Mouse (Mus musculus) mesoderm, embryonic 11.5 days (tissue): ENCODE measurements at regions not wholly inside any gene's neighbourhood (a gene's known extent, or its start where the extent isn't known, plus 50 kb on each side); places are given as distances from the start of the nearest gene placed in this dataset.
A peak's percentile ranks its signal among the peaks of the same experiment; 100 is the strongest.
"Not testable (repeated sequence)": the region's sequence is repeated elsewhere in the genome, so short reads cannot be mapped to it uniquely, and the experiment has no call there.

Experiments
- DNase-seq: peaks from one replicate; pipeline ENCODE4 v3.0.0-alpha.2; 2012; ENCODE audit warnings: low read depth, low spot score

- no peak for DNase-seq
Observed at GRCm38 (mm10) chr14:53802547-53802946, 451.4 kb downstream of the Dad1 start.

GRCm38 (mm10) chr14:53800508-53801136 lies 453.3 kb downstream of the Dad1 start:
- no peak for DNase-seq

- DNase-seq: not testable (repeated sequence)
Observed at GRCm38 (mm10) chr14:53795160-53795559, 458.7 kb downstream of the Dad1 start.

- no peak for DNase-seq
Observed at GRCm38 (mm10) chr14:53794527-53794926, 459.4 kb downstream of the Dad1 start.

- DNase-seq: not testable (repeated sequence)
Observed at GRCm38 (mm10) chr14:53792432-53792831, 461.5 kb downstream of the Dad1 start.

GRCm38 (mm10) chr14:53785547-53785946 lies 468.4 kb downstream of the Dad1 start:
- DNase-seq: not testable (repeated sequence)

- DNase-seq: no peak
Observed at GRCm38 (mm10) chr14:53777375-53777774, 476.5 kb downstream of the Dad1 start.

GRCm38 (mm10) chr14:53776717-53777116 lies 477.2 kb downstream of the Dad1 start:
- peak; percentile 20 for DNase-seq

- not testable (repeated sequence) for DNase-seq
Observed at GRCm38 (mm10) chr14:53766501-53766900, 487.4 kb downstream of the Dad1 start.

- not testable (repeated sequence) for DNase-seq
Observed at GRCm38 (mm10) chr14:53765918-53766317, 488.0 kb downstream of the Dad1 start.

- not testable (repeated sequence) for DNase-seq
Observed at GRCm38 (mm10) chr14:53760578-53760977, 493.3 kb downstream of the Dad1 start.

- not testable (repeated sequence) for DNase-seq
Observed at GRCm38 (mm10) chr14:53757782-53758181, 496.1 kb downstream of the Dad1 start.

GRCm38 (mm10) chr14:53757095-53757494 lies 496.8 kb downstream of the Dad1 start:
- not testable (repeated sequence) for DNase-seq

GRCm38 (mm10) chr14:53750703-53751441 lies 503.0 kb downstream of the Dad1 start:
- no peak for DNase-seq

- DNase-seq: not testable (repeated sequence)
Observed at GRCm38 (mm10) chr14:53743552-53743951, 510.4 kb downstream of the Dad1 start.

GRCm38 (mm10) chr14:53742864-53743263 lies 511.0 kb downstream of the Dad1 start:
- DNase-seq: not testable (repeated sequence)

- not testable (repeated sequence) for DNase-seq
Observed at GRCm38 (mm10) chr14:53741246-53741645, 512.7 kb downstream of the Dad1 start.

GRCm38 (mm10) chr14:53737962-53738361 lies 515.9 kb downstream of the Dad1 start:
- not testable (repeated sequence) for DNase-seq

GRCm38 (mm10) chr14:53736274-53736673 lies 517.6 kb downstream of the Dad1 start:
- DNase-seq: not testable (repeated sequence)

- not testable (repeated sequence) for DNase-seq
Observed at GRCm38 (mm10) chr14:53731600-53731999, 522.3 kb downstream of the Dad1 start.

- DNase-seq: not testable (repeated sequence)
Observed at GRCm38 (mm10) chr14:53729877-53730276, 524.0 kb downstream of the Dad1 start.

- DNase-seq: not testable (repeated sequence)
Observed at GRCm38 (mm10) chr14:53729149-53729548, 524.8 kb downstream of the Dad1 start.

- not testable (repeated sequence) for DNase-seq
Observed at GRCm38 (mm10) chr14:53726914-53727313, 527.0 kb downstream of the Dad1 start.
